Mouse (Mus musculus) E14TG2a.4 (cell line): Measurements from ENCODE around the gene Sh3yl1.

Experiments used
- CTCF ChIP-seq: conservative IDR thresholded peaks from 2 replicates; pipeline ENCODE4 v1.5.1; 2014; ENCODE audit warnings: low read length
- POU5F1 ChIP-seq: IDR thresholded peaks from 2 replicates; pipeline ENCODE4 v1.6.1; 2014; ENCODE audit warnings: low read length, borderline replicate concordance

DNA sequence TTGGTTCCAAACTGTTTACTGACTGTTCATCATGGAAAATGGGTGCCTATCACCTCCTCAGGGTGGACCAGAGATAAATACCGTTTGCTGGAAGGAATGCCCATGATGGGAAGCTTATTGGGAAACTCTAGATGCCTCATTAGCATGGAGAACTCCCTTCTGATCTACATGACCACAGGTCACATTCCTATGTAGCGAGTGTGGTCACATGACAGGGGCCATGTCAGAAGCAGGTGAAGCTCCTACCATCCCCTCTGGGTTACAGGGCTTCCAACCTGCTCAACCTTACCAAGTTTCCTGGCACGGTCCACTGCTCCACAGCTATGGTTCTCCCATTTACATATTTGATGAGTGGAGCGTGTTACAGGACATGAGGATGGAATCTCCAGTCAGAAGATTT, 92.3 kb downstream of the Sh3yl1 start:
- TF ChIP-seq CTCF (no peak), POU5F1 (no peak)
